Mouse (Mus musculus) testis, adult 2 months (tissue): Measurements from ENCODE around the gene Ccnb1. TPM values are rescaled to one million over a fixed set of nuclear protein-coding genes. Genes with fewer than 3 reads are reported as not detected.
"Not testable (repeated sequence)": the region's sequence is repeated elsewhere in the genome, so short reads cannot be mapped to it uniquely, and the experiment has no call there.

ENCODE experiments used
- H3K27ac ChIP-seq: fragments of 200-500 bp; 2 replicates; pipeline ENCODE4 v1.5.1; 2012; ENCODE audit warnings: low read depth, low read length; ENCODE audit not compliant: control insufficient read depth, insufficient read depth
- H3K27me3 ChIP-seq: fragments of 200-500 bp; 2 replicates; pipeline ENCODE4 v1.6.1; 2012; ENCODE audit warnings: mild to moderate bottlenecking, low read length, moderate library complexity; ENCODE audit not compliant: control insufficient read depth, insufficient read depth
- H3K36me3 ChIP-seq: fragments of 200-500 bp; 2 replicates; pipeline ENCODE4 v1.6.1; 2012; ENCODE audit warnings: mild to moderate bottlenecking, low read length; ENCODE audit not compliant: control insufficient read depth, insufficient read depth
- H3K4me1 ChIP-seq: fragments of 200-500 bp; 2 replicates; pipeline ENCODE4 v1.6.1; 2012; ENCODE audit warnings: low read length; ENCODE audit not compliant: control insufficient read depth, insufficient read depth
- H3K4me3 ChIP-seq: fragments of 200-500 bp; 2 replicates; pipeline ENCODE4 v1.5.1; 2012; ENCODE audit warnings: low read depth, mild to moderate bottlenecking, low read length, moderate library complexity, mixed read lengths; ENCODE audit not compliant: control insufficient read depth
- CTCF ChIP-seq: fragments of 200-500 bp; IDR thresholded peaks from 2 replicates; pipeline ENCODE4 v1.5.1; 2012; ENCODE audit warnings: low read depth, mild to moderate bottlenecking, inconsistent platforms, low read length, moderate library complexity; ENCODE audit not compliant: control insufficient read depth, insufficient read depth, insufficient replicate concordance
- POLR2A ChIP-seq: fragments of 200-500 bp; IDR thresholded peaks from 2 replicates; pipeline ENCODE4 v1.6.1; 2012; ENCODE audit warnings: low read depth, mild to moderate bottlenecking, inconsistent platforms, low read length, moderate library complexity; ENCODE audit not compliant: control insufficient read depth
- polyA plus RNA-seq: library from polyadenylated mRNA; depleted of rRNA; stranded (reverse); fragments of >200 nt; gene quantifications from 2 replicates; pipeline ENCODE4 v1.2.3, GENCODE M21; 2012

Ccnb1 gene
- polyA plus RNA-seq, 1 experiment: 41.6 TPM

DNA sequence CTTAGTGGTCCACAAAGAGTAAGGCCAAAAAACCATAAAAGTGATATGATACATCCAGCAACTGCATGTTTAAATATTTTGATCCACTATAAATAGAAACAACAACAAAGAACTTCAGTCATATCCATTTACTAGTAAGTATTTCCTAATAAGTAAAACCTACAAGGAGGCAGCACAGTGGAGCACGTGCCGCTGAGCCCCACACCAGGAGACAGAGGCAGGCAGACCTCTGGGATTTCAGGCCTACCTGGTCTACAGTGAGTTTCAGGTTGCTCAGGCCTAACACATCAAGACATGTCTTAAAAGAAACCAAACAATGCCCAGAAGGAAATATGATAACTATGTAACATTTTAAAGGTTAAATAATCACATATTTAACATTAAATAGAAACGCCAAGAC, 38.5 kb upstream of the Ccnb1 start:
- Histone ChIP-seq H3K4me1 (no peaks in the 10 kb centered on the region), H3K36me3 (no peaks in the 10 kb centered on the region; the same call in 1 of the 2 replicates), H3K4me3 (no peak overlapping the region), H3K27ac (no peak overlapping the region), H3K27me3 (no peaks in the 10 kb centered on the region)
- TF ChIP-seq POLR2A: no peak
- TF ChIP-seq CTCF: no peak

DNA sequence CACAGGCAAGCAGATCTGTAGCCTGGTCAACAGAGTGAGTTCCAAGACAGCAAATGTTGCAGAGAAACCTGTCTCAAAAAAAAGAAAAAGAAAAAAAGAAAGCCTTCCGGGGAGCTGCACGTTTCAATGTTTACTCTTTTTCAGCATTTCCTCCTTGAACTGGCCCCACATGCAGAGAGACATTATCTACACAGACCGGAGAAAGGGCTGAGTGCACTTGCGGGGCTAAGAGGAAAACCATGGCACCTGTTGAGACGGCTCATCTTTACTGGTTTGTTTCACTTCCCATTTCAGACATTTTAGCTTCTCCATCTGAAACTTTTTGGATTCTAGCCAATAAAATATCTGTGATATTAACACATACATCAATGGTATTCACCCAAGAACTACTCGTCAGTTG, 37.9 kb upstream of the Ccnb1 start:
- no peak overlapping the region for H3K27ac ChIP-seq
- H3K36me3 ChIP-seq: no peaks in the 10 kb centered on the region; the same call in none of the 2 replicates
- TF ChIP-seq CTCF (no peak), POLR2A (no peak)
- H3K27me3 ChIP-seq: no peaks in the 10 kb centered on the region
- H3K4me3 ChIP-seq: no peak overlapping the region
- no peaks in the 10 kb centered on the region for H3K4me1 ChIP-seq

DNA sequence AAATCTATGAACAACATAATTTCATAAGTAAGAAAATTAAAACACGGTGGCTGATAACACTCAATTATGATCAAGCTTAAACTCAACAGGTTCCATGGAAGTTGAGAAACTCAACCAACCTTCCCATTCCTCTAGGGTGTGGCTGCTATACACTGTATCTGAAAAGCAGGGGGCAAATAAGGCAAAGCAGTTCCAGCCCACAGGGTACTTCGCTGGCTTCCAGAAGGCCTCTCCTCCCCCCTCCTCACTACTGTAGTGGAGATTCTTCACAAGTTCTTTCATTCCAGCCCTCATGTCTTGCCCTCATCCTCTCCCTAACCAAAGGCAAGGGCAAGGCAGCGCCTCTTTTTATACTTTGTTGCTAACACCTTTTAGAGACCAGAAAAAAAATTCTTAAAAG, 37.5 kb upstream of the Ccnb1 start:
- Histone ChIP-seq H3K36me3 (peaks cover 1% of the 10 kb centered on the region), H3K27me3 (no peaks in the 10 kb centered on the region), H3K4me3 (no peak overlapping the region), H3K4me1 (no peaks in the 10 kb centered on the region), H3K27ac (no peak overlapping the region)
- TF ChIP-seq CTCF (no peak), POLR2A (no peak)

DNA sequence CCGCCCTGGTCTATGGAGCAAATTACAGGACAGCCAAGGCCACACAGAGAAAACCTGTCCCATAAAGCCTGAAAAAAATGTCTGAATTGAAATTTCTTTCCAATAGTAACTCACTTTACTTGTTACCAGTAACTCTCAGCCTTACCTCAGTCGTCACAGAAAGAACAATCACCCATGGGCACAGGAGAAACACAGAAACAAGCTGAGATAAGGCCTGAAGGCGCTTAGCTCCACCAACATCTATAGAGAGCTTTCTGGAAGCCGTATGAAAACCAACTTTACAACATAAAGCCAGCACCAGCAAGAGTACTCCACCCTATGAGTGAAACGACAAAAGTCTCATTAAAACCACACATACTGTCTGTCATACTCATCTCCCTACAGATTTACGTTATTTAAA, 28.1 kb upstream of the Ccnb1 start:
- no peaks in the 10 kb centered on the region for H3K4me1 ChIP-seq
- H3K4me3 ChIP-seq: peak overlapping the region; percentile 27; the same call in 1 of the 2 replicates
- peaks cover 1% of the 10 kb centered on the region; the same call in 1 of the 2 replicates for H3K36me3 ChIP-seq
- no peak overlapping the region for H3K27ac ChIP-seq
- H3K27me3 ChIP-seq: no peaks in the 10 kb centered on the region
- TF ChIP-seq POLR2A: no peak

DNA sequence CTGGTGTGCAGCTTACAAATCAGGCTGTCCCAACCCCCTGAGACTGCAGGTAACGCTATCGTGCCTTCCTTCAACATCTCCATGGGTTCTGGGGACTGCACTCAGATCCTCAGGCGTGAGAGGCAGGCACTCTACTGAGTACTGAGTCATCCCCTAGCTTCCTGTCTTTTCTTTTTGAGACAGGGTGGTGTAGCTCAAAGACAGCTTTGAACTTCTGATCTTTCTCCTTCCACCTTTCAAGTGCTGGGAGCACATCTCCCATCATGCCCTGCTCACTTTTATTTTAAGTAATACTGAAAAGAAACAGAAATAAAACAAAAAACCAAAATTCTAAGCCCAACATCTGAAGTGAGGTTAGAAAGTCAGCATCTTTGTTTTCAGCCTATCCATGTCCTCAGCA, 19.4 kb upstream of the Ccnb1 start:
- Histone ChIP-seq H3K36me3 (peaks cover 5% of the 10 kb centered on the region), H3K4me1 (no peaks in the 10 kb centered on the region), H3K27ac (no peak overlapping the region), H3K4me3 (no peak overlapping the region), H3K27me3 (no peaks in the 10 kb centered on the region)
- TF ChIP-seq POLR2A (no peak), CTCF (no peak)

DNA sequence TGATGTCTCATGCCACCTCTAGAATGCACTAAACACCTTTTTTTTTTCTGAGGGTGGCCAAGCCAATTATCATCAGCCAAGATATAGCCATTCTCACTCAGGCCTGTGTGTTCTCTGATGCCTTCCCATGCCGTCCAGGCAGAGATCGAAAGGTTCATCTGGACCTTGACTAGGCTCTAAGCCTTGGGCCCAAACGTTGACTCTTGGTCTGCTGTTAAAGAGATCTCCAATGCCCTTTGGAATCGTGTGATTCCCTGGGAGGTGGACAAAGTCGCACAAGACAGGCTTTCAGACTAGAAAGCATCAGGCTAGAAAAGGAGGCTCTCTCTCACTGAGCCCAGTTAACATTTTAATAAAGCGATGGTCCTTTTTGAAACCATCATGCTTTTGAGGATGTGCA, 10.8 kb upstream of the Ccnb1 start:
- Histone ChIP-seq H3K36me3 (no peaks in the 10 kb centered on the region), H3K4me1 (no peaks in the 10 kb centered on the region), H3K4me3 (no peak overlapping the region), H3K27me3 (no peaks in the 10 kb centered on the region), H3K27ac (no peak overlapping the region)
- TF ChIP-seq CTCF (no peak), POLR2A (no peak)

DNA sequence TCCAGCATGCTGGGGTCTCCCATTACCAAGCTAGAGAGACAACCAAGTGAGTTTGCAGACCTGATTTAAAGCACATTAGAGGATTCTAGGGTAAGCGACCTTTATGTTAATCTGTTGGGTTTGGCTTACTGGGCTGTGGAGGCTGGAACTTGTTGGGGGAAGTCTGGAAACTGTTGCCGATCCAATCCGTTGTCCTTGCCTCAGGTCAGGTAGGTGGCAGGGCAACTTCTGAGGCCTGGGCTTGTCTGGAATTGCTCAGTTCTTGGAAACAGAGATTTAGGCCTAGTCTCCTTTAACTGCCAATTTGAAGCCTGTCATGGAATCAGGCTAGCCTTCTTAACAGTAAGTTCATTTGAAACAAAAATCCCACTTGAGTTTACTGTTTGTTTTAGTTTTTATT, 2.7 kb upstream of the Ccnb1 start:
- TF ChIP-seq CTCF: no peak
- TF ChIP-seq POLR2A: no peak
- Histone ChIP-seq H3K4me1 (peaks cover 11% of the 10 kb centered on the region), H3K4me3 (no peak overlapping the region), H3K36me3 (no peaks in the 10 kb centered on the region), H3K27ac (no peak overlapping the region), H3K27me3 (no peaks in the 10 kb centered on the region)

DNA sequence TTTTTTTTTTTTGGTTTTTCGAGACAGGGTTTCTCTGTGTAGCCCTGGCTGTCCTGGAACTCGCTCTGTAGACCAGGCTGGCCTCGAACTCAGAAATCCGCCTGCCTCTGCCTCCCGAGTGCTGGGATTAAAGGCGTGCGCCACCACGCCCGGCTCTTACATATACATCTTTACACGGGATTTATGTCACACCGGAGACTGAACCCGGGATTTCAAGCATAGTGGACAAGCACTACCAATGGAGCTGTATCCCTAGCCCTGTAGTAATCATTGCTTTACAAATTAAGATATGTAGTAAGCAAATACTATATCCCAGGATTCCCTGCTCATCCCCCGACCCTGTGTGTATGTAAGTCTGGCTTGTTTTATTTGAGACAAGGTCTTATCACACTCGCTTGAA, 1.7 kb upstream of the Ccnb1 start:
- not testable (repeated sequence) for H3K27ac ChIP-seq, H3K4me3 ChIP-seq, H3K36me3 ChIP-seq

More for the DNA sequence above, 1.7 kb upstream of the Ccnb1 start:
- not testable (repeated sequence) for H3K27me3 ChIP-seq
- peaks cover 11% of the 10 kb centered on the region for H3K4me1 ChIP-seq
